Mouse (Mus musculus): ENCODE results near the gene Mlst8. TPM values are rescaled to one million over a fixed set of nuclear protein-coding genes. Genes with fewer than 3 reads are reported as not detected.

Gene Mlst8
- polyA plus RNA-seq, 1 experiment from 2014 or later, result 36.4 TPM

- H3K36me3 ChIP-seq (ENCODE audit: control insufficient read depth, insufficient read depth, low read length), result peaks cover 49% of the 10 kb centered on the region
These were observed 29.1 kb upstream of the Mlst8 start for GRCm38 (mm10) chr17:24507806-24508460.

GRCm38 (mm10) chr17:24507129-24507664 is 28.3 kb upstream of the Mlst8 start:
- Histone ChIP-seq H3K27me3 (ENCODE audit: control insufficient read depth, insufficient read depth, low read length) (no peaks in the 10 kb centered on the region), H3K4me3 (ENCODE audit: low read length) (no peak overlapping the region), H3K36me3 (ENCODE audit: control insufficient read depth, insufficient read depth, low read length) (peaks cover 45% of the 10 kb centered on the region), H3K27ac (ENCODE audit: low read depth, low read length) (no peak overlapping the region), H3K9me3 (ENCODE audit: control insufficient read depth, low read length) (no peaks in the 10 kb centered on the region), H3K4me2 (replicated peaks; ENCODE audit: low read depth, low read length) (peak overlapping the region; percentile 37), H3K4me1 (ENCODE audit: control insufficient read depth, insufficient read depth, low read length) (peaks cover 3% of the 10 kb centered on the region; the same call in 1 of the 2 replicates), H3K9ac (ENCODE audit: low read depth, low read length) (no peak overlapping the region)
- WGBS, result 52% methylated on average over 18 of the region's 19 CpGs
- no peak for ATAC-seq (ENCODE audit: low FRiP score, low TSS enrichment)

More at GRCm38 (mm10) chr17:24507806-24508460, 29.1 kb upstream of the Mlst8 start:
- no peak for ATAC-seq (ENCODE audit: low FRiP score, low TSS enrichment)
- WGBS, result 82% methylated on average over 12 of the region's 12 CpGs
- H3K9me3 ChIP-seq (ENCODE audit: control insufficient read depth, low read length), result no peaks in the 10 kb centered on the region
- H3K27ac ChIP-seq (ENCODE audit: low read depth, low read length), result no peak overlapping the region
- peaks cover 3% of the 10 kb centered on the region; the same call in 1 of the 2 replicates for H3K4me1 ChIP-seq (ENCODE audit: control insufficient read depth, insufficient read depth, low read length)
- no peak overlapping the region for H3K4me2 ChIP-seq (replicated peaks; ENCODE audit: low read depth, low read length)
- H3K27me3 ChIP-seq (ENCODE audit: control insufficient read depth, insufficient read depth, low read length), result no peaks in the 10 kb centered on the region
- H3K4me3 ChIP-seq (ENCODE audit: low read length), result no peak overlapping the region
- H3K9ac ChIP-seq (ENCODE audit: low read depth, low read length), result no peak overlapping the region

GRCm38 (mm10) chr17:24506332-24507070 is 27.6 kb upstream of the Mlst8 start:
- ATAC-seq (ENCODE audit: low FRiP score, low TSS enrichment), result 0 out of 2 replicates have a peak, but pooled peaks have one; percentile 32
- peaks cover 3% of the 10 kb centered on the region; the same call in 1 of the 2 replicates for H3K4me1 ChIP-seq (ENCODE audit: control insufficient read depth, insufficient read depth, low read length)
- no peak overlapping the region for H3K27ac ChIP-seq (ENCODE audit: low read depth, low read length)
- 26% methylated on average over 36 of the region's 36 CpGs for WGBS
- peak overlapping the region; percentile 37 for H3K4me2 ChIP-seq (replicated peaks; ENCODE audit: low read depth, low read length)
- H3K36me3 ChIP-seq (ENCODE audit: control insufficient read depth, insufficient read depth, low read length), result peaks cover 38% of the 10 kb centered on the region
- H3K9me3 ChIP-seq (ENCODE audit: control insufficient read depth, low read length), result no peaks in the 10 kb centered on the region
- no peak overlapping the region for H3K9ac ChIP-seq (ENCODE audit: low read depth, low read length)
- no peaks in the 10 kb centered on the region for H3K27me3 ChIP-seq (ENCODE audit: control insufficient read depth, insufficient read depth, low read length)
- H3K4me3 ChIP-seq (ENCODE audit: low read length), result 0 out of 2 replicates have a peak overlapping the region, but pooled peaks have one; percentile 16

- Histone ChIP-seq H3K27ac (ENCODE audit: low read depth, low read length) (no peak overlapping the region), H3K9me3 (ENCODE audit: control insufficient read depth, low read length) (no peaks in the 10 kb centered on the region), H3K4me1 (ENCODE audit: control insufficient read depth, insufficient read depth, low read length) (peaks cover 3% of the 10 kb centered on the region; the same call in 1 of the 2 replicates), H3K9ac (ENCODE audit: low read depth, low read length) (no peak overlapping the region), H3K4me2 (replicated peaks; ENCODE audit: low read depth, low read length) (no peak overlapping the region), H3K36me3 (ENCODE audit: control insufficient read depth, insufficient read depth, low read length) (peaks cover 29% of the 10 kb centered on the region), H3K27me3 (ENCODE audit: control insufficient read depth, insufficient read depth, low read length) (no peaks in the 10 kb centered on the region), H3K4me3 (ENCODE audit: low read length) (no peak overlapping the region)
- ATAC-seq (ENCODE audit: low FRiP score, low TSS enrichment), result no peak
- 94% methylated on average over 30 of the region's 30 CpGs for WGBS
These were observed 26.5 kb upstream of the Mlst8 start for GRCm38 (mm10) chr17:24505286-24505955.

- no peak overlapping the region for H3K4me2 ChIP-seq (replicated peaks; ENCODE audit: low read depth, low read length)
- 91% methylated on average over 10 of the region's 10 CpGs for WGBS
- H3K36me3 ChIP-seq (ENCODE audit: control insufficient read depth, insufficient read depth, low read length), result peaks cover 16% of the 10 kb centered on the region; the same call in 1 of the 2 replicates
- H3K9me3 ChIP-seq (ENCODE audit: control insufficient read depth, low read length), result no peaks in the 10 kb centered on the region
- no peak overlapping the region for H3K9ac ChIP-seq (ENCODE audit: low read depth, low read length)
- H3K4me1 ChIP-seq (ENCODE audit: control insufficient read depth, insufficient read depth, low read length), result peaks cover 3% of the 10 kb centered on the region; the same call in 1 of the 2 replicates
- ATAC-seq (ENCODE audit: low FRiP score, low TSS enrichment), result no peak
- H3K27me3 ChIP-seq (ENCODE audit: control insufficient read depth, insufficient read depth, low read length), result no peaks in the 10 kb centered on the region
- no peak overlapping the region for H3K27ac ChIP-seq (ENCODE audit: low read depth, low read length)
- no peak overlapping the region for H3K4me3 ChIP-seq (ENCODE audit: low read length)
These were observed 25.2 kb upstream of the Mlst8 start for GRCm38 (mm10) chr17:24504085-24504484.

GRCm38 (mm10) chr17:24502208-24502607 is 23.3 kb upstream of the Mlst8 start:
- Histone ChIP-seq H3K9me3 (ENCODE audit: control insufficient read depth, low read length) (no peaks in the 10 kb centered on the region), H3K27ac (ENCODE audit: low read depth, low read length) (no peak overlapping the region), H3K36me3 (ENCODE audit: control insufficient read depth, insufficient read depth, low read length) (no peaks in the 10 kb centered on the region), H3K4me2 (replicated peaks; ENCODE audit: low read depth, low read length) (no peak overlapping the region), H3K4me3 (ENCODE audit: low read length) (no peak overlapping the region), H3K27me3 (ENCODE audit: control insufficient read depth, insufficient read depth, low read length) (no peaks in the 10 kb centered on the region), H3K4me1 (ENCODE audit: control insufficient read depth, insufficient read depth, low read length) (peaks cover 3% of the 10 kb centered on the region; the same call in 1 of the 2 replicates), H3K9ac (ENCODE audit: low read depth, low read length) (no peak overlapping the region)
- 32% methylated on average over 11 of the region's 11 CpGs for WGBS
- ATAC-seq (ENCODE audit: low FRiP score, low TSS enrichment), result no peak

GRCm38 (mm10) chr17:24496026-24496425 is 17.1 kb upstream of the Mlst8 start:
- H3K36me3 ChIP-seq (ENCODE audit: control insufficient read depth, insufficient read depth, low read length), result no peaks in the 10 kb centered on the region

GRCm38 (mm10) chr17:24495443-24495842 is 16.6 kb upstream of the Mlst8 start:
- H3K4me1 ChIP-seq (ENCODE audit: control insufficient read depth, insufficient read depth, low read length), result no peaks in the 10 kb centered on the region
- ATAC-seq (ENCODE audit: low FRiP score, low TSS enrichment), result no peak
- no peak overlapping the region for H3K9ac ChIP-seq (ENCODE audit: low read depth, low read length)
- H3K4me2 ChIP-seq (replicated peaks; ENCODE audit: low read depth, low read length), result no peak overlapping the region
- no peaks in the 10 kb centered on the region for H3K9me3 ChIP-seq (ENCODE audit: control insufficient read depth, low read length)
- no peaks in the 10 kb centered on the region for H3K36me3 ChIP-seq (ENCODE audit: control insufficient read depth, insufficient read depth, low read length)
- H3K4me3 ChIP-seq (ENCODE audit: low read length), result no peak overlapping the region
- WGBS, result 76% methylated on average over 3 of the region's 3 CpGs
- H3K27ac ChIP-seq (ENCODE audit: low read depth, low read length), result no peak overlapping the region
- H3K27me3 ChIP-seq (ENCODE audit: control insufficient read depth, insufficient read depth, low read length), result no peaks in the 10 kb centered on the region

More at GRCm38 (mm10) chr17:24496026-24496425, 17.1 kb upstream of the Mlst8 start:
- no peaks in the 10 kb centered on the region for H3K9me3 ChIP-seq (ENCODE audit: control insufficient read depth, low read length)
- no peak overlapping the region for H3K9ac ChIP-seq (ENCODE audit: low read depth, low read length)
- no peak overlapping the region for H3K4me3 ChIP-seq (ENCODE audit: low read length)
- no peak for ATAC-seq (ENCODE audit: low FRiP score, low TSS enrichment)
- no peak overlapping the region for H3K27ac ChIP-seq (ENCODE audit: low read depth, low read length)
- H3K27me3 ChIP-seq (ENCODE audit: control insufficient read depth, insufficient read depth, low read length), result no peaks in the 10 kb centered on the region
- H3K4me2 ChIP-seq (replicated peaks; ENCODE audit: low read depth, low read length), result no peak overlapping the region
- H3K4me1 ChIP-seq (ENCODE audit: control insufficient read depth, insufficient read depth, low read length), result no peaks in the 10 kb centered on the region
- WGBS, result 92% methylated on average over 1 of the region's 1 CpGs

Measured in kidney, embryonic 14.5 days (tissue).